Mouse (Mus musculus): ENCODE data around the gene Ddx18. TPM values are rescaled to one million over a fixed set of nuclear protein-coding genes. Genes with fewer than 3 reads are reported as not detected.

Ddx18 gene
- 97.6 and 133 TPM in 2 replicates for polyA plus RNA-seq (2012; rRNA removed)

DNA sequence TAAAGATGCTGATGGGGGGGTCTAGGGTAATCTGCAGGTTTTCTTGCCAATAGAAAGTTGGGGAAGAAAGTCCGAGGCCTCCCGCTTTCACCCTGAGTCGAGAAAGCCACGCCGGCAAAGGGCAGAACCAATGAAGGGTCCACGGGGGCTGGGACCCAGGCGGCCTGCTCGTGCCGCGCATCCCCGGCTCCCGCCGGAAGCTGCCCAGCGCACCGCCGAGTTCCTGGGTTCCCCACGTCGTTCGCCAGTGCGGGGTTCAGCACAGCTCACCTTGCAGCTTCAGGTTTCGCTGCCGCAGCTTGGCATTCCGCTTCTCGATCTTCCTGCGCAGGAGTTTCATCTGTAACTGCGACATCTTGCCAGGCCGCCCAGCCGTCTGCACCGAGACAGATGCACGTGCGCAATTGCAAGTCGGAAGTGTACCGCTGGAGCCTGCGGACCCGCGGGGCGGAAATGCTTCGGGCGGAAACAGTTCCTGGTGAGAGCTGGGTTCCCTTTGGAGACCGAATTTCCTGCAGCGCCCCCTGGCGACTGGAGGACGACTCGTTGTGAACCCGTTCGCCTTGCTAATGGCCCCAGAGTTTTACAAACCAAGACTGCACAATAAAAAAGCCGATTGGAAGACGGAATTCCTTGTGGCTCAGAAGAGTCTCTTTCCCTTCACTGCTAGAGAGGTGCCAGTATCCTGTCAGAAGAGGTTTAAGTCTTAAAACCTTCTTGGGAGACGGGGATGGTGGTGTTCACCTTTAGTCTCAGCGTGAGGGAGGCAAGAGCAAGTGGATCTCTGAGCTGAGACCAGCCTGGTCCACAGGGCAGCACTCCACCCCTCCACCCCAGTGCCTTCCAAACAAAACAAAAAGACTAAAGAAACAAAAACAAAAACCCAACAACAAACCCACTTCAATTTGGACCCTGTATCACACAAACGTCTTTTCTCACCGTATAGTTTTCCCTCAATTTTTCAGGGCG lies at the start of gene Ddx18:
TSS of gene Ddx18 (minus strand) at position 469 of the 969 bp plus-strand sequence.

DNA sequence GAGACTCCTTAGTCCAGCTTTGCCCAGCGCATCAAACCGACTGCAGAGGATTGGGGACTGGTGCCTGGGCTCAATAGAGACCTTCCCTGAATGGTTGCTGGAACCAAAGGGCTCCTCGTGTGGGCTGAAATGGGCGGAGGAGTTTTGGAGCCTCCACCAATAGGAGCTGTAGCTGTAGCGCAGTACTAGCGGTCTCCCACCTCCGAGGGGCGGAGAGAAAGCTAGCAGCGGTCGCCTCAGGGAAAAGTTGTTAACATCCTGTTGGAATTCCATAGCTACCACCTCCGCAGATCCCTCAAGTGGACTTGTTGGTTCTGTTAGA lies 39.4 kb downstream of the Ddx18 start, which contains the start of gene Htr5b:
TSS of gene Htr5b (minus strand) at position 67 of the 322 bp plus-strand sequence.

Other genes with a start within 250 kb of the Ddx18 start
- gene Insig2, start 235.4 kb downstream of the Ddx18 start, polyA plus RNA-seq (2012; rRNA removed) = 16.0 and 23.8 TPM in 2 replicates
- gene Ccdc93, start 136.9 kb downstream of the Ddx18 start, polyA plus RNA-seq (2012; rRNA removed) = 12.7 and 14.8 TPM in 2 replicates
- gene Htr5b, start 39.5 kb downstream of the Ddx18 start, polyA plus RNA-seq (2012; rRNA removed) = 0.19 and 0.32 TPM in 2 replicates

Data from central nervous system, embryonic 11.5 days (tissue).